Mouse (Mus musculus) stomach, embryonic 14.5 days (tissue): Measurements from ENCODE around the gene Pcbd1. TPM values are rescaled to one million over a fixed set of nuclear protein-coding genes. Genes with fewer than 3 reads are reported as not detected.

Experiments used
- ATAC-seq: fragments of 200-750 bp; cut with Nextera tagmentation; 2 replicates; pipeline ENCODE4 v1.8.0; 2017; ENCODE audit warnings: low read depth, moderate TSS enrichment; ENCODE audit not compliant: insufficient number of reproducible peaks, insufficient read depth, low FRiP score
- H3K27ac ChIP-seq: fragments of 300-500 bp; sonication (generic); 2 replicates; pipeline ENCODE4 v1.5.1; 2014; ENCODE audit warnings: mild to moderate bottlenecking, low read length, moderate library complexity, mixed read lengths
- H3K27me3 ChIP-seq: fragments of 300-500 bp; sonication (generic); 2 replicates; pipeline ENCODE4 v1.6.1; 2014; ENCODE audit warnings: low read length, control low read depth, mixed read lengths; ENCODE audit not compliant: control insufficient read depth, insufficient read depth
- H3K36me3 ChIP-seq: fragments of 300-500 bp; sonication (generic); 2 replicates; pipeline ENCODE4 v1.6.1; 2014; ENCODE audit warnings: mild to moderate bottlenecking, control low read depth, low read length, moderate library complexity, mixed read lengths; ENCODE audit not compliant: control insufficient read depth, insufficient read depth
- H3K4me1 ChIP-seq: fragments of 300-500 bp; sonication (generic); 2 replicates; pipeline ENCODE4 v1.6.1; 2014; ENCODE audit warnings: low read length, control low read depth, mixed read lengths; ENCODE audit not compliant: control insufficient read depth, insufficient read depth
- H3K4me2 ChIP-seq: fragments of 300-500 bp; sonication (generic); replicated peaks from 2 replicates; pipeline ENCODE4 v1.6.1; 2014; ENCODE audit warnings: low read depth, low read length, control low read depth
- H3K4me3 ChIP-seq: fragments of 300-500 bp; sonication (generic); 2 replicates; pipeline ENCODE4 v1.5.1; 2014; ENCODE audit warnings: low read depth, low read length, control low read depth
- H3K9ac ChIP-seq: fragments of 300-500 bp; sonication (generic); replicated peaks from 2 replicates; pipeline ENCODE4 v1.6.1; 2014; ENCODE audit warnings: low read depth, mild to moderate bottlenecking, control low read depth, low read length, moderate library complexity, mixed read lengths
- H3K9me3 ChIP-seq: fragments of 300-500 bp; sonication (generic); 2 replicates; pipeline ENCODE4 v1.6.1; 2016; ENCODE audit warnings: low read depth, low read length, control low read depth; ENCODE audit not compliant: control insufficient read depth
- WGBS: fragments of 180-500 bp; shearing (Covaris S2); extraction: QIAGEN DNeasy Blood & Tissue Kit; methylation state at CpG from one replicate; pipeline ENCODE4 v1.1.7; 2014; 5-methylcytosine and 5-hydroxymethylcytosine counted together
- polyA plus RNA-seq: library from polyadenylated mRNA; unstranded; fragments of >200 nt; fragmentation: Nextera tagmentation; extraction: Ambion mirVana; gene quantifications from 2 replicates; pipeline ENCODE4 v1.2.1, GENCODE M21; 2014

Pcbd1 gene
- polyA plus RNA-seq, 1 experiment from 2014 or later: 105 TPM

- no peak overlapping the region for H3K9ac ChIP-seq
- no peak for ATAC-seq
- H3K27me3 ChIP-seq: no peaks in the 10 kb centered on the region
- H3K36me3 ChIP-seq: peaks cover 13% of the 10 kb centered on the region; the same call in 1 of the 2 replicates
- 86% methylated on average over 3 of the region's 3 CpGs for WGBS
- H3K4me2 ChIP-seq: no peak overlapping the region
- H3K4me1 ChIP-seq: no peaks in the 10 kb centered on the region
- H3K4me3 ChIP-seq: no peak overlapping the region
- no peaks in the 10 kb centered on the region for H3K9me3 ChIP-seq
- no peak overlapping the region for H3K27ac ChIP-seq
These were observed 34.3 kb downstream of the Pcbd1 start for GRCm38 (mm10) chr10:61123276-61123913.

GRCm38 (mm10) chr10:61124462-61124861 lies 35.3 kb downstream of the Pcbd1 start:
- H3K27me3 ChIP-seq: no peaks in the 10 kb centered on the region
- H3K9me3 ChIP-seq: no peaks in the 10 kb centered on the region
- no peaks in the 10 kb centered on the region for H3K4me1 ChIP-seq
- no peak overlapping the region for H3K4me2 ChIP-seq
- no peak overlapping the region for H3K4me3 ChIP-seq
- ATAC-seq: no peak
- no peak overlapping the region for H3K27ac ChIP-seq
- no peak overlapping the region for H3K9ac ChIP-seq
- WGBS: 89% methylated on average over 2 of the region's 2 CpGs
- H3K36me3 ChIP-seq: peaks cover 13% of the 10 kb centered on the region; the same call in 1 of the 2 replicates

DNA sequence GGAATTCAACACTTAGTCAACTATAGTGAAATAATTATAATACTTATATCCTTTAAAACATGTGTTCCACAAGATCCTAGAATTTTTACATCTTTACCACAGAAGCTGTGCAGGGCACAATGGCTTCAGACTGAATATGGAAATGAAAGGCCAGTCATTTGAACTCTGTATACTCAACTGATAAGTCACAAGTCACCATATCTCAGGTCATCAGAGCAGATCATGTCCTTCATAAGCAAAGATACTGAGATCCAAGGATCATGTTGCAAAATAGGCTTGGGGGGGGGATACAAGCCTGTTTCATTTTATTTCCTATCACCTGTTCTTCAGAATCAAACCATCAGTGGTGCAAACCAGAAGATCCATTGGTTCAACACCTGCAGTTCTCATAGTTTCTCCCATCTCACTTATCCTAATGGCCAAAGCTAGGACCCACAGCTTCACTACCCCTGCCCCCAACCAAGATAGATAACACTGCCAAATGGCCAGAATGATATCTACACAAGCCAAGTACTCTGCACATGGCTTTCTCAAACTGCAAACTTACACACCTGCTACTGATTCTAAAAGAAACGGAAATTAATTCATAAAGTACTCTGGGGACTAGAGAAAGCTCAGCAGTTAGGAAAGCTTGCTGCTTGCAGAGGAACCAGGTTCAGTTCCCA lies 39.7 kb downstream of the Pcbd1 start:
- Histone ChIP-seq H3K36me3 (no peaks in the 10 kb centered on the region), H3K27me3 (no peaks in the 10 kb centered on the region), H3K27ac (no peak overlapping the region), H3K4me2 (no peak overlapping the region), H3K9ac (no peak overlapping the region), H3K4me3 (no peak overlapping the region), H3K9me3 (no peaks in the 10 kb centered on the region), H3K4me1 (no peaks in the 10 kb centered on the region)
- ATAC-seq: no peak
- 90% methylated on average over 1 of the region's 1 CpGs for WGBS

DNA sequence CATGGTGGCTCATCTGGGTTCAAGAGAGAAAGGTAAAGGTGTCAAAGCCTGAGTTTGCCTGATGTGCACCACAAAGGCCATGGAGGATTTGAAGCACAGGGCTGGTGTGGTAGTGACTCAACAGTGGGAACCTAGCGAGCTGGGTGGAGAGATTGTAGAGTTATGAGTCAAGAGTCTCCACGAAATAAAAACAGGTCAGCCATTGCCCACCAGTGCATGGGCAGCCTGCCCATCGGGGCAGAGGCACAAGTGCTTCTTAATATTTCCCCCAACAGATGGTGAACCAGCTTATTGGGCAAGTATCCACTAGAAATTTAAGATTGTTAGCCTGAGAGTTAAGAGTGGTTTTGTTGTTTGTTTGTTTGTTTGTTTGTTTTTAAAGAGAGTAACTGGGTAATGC lies 41.8 kb downstream of the Pcbd1 start:
- no peaks in the 10 kb centered on the region for H3K36me3 ChIP-seq
- no peaks in the 10 kb centered on the region for H3K27me3 ChIP-seq
- no peak overlapping the region for H3K4me2 ChIP-seq
- ATAC-seq: no peak
- no peaks in the 10 kb centered on the region for H3K4me1 ChIP-seq
- no peak overlapping the region for H3K27ac ChIP-seq
- H3K9me3 ChIP-seq: no peaks in the 10 kb centered on the region
- H3K4me3 ChIP-seq: no peak overlapping the region
- H3K9ac ChIP-seq: no peak overlapping the region
- WGBS: 79% methylated on average over 3 of the region's 3 CpGs

GRCm38 (mm10) chr10:61134041-61134440 lies 44.9 kb downstream of the Pcbd1 start:
- 85% methylated on average over 4 of the region's 4 CpGs for WGBS
- no peaks in the 10 kb centered on the region for H3K4me1 ChIP-seq
- H3K4me2 ChIP-seq: no peak overlapping the region
- H3K27me3 ChIP-seq: no peaks in the 10 kb centered on the region
- H3K27ac ChIP-seq: no peak overlapping the region
- H3K4me3 ChIP-seq: no peak overlapping the region
- no peaks in the 10 kb centered on the region for H3K9me3 ChIP-seq
- no peak for ATAC-seq
- no peak overlapping the region for H3K9ac ChIP-seq
- no peaks in the 10 kb centered on the region for H3K36me3 ChIP-seq

DNA sequence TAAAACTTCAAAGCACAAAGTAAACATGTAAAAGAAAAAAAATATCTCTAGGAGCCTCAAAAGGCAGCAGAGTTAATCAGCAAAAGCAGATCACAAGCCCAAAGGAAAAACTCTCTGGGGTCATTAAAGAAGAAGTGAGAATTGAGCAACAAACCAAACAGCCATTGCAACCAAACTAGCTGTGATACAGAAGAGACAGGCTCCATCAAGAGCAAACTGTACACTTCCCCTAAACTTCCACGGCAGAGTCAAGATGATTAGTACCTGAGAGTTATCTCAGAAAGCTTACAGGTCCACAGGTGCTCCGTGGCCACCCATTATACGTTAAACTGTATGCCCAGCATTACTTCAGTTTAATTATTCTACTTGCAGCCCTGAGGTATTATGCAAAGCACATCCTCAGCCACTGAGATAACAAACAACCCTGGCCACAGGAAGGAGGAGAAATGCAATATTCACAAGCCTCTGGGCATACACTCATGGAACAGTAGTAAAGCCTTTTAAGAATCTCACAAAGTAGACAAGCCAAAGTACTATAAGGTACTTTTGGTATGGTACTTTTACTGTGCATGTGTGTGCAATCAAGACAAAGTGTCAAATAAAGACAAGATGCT lies 46.2 kb downstream of the Pcbd1 start:
- H3K27me3 ChIP-seq: no peaks in the 10 kb centered on the region
- H3K36me3 ChIP-seq: 0 out of 2 replicates have a peak, but pooled peaks cover 5% of the 10 kb centered on the region
- H3K4me2 ChIP-seq: no peak overlapping the region
- no peak overlapping the region for H3K4me3 ChIP-seq
- WGBS: 60% methylated on average over 3 of the region's 3 CpGs
- H3K9ac ChIP-seq: no peak overlapping the region
- no peak for ATAC-seq
- no peaks in the 10 kb centered on the region for H3K9me3 ChIP-seq
- H3K4me1 ChIP-seq: no peaks in the 10 kb centered on the region
- no peak overlapping the region for H3K27ac ChIP-seq

- no peak overlapping the region for H3K27ac ChIP-seq
- ATAC-seq: no peak
- no peaks in the 10 kb centered on the region for H3K4me1 ChIP-seq
- no peak overlapping the region for H3K4me3 ChIP-seq
- H3K36me3 ChIP-seq: 0 out of 2 replicates have a peak, but pooled peaks cover 5% of the 10 kb centered on the region
- 54% methylated on average over 1 of the region's 1 CpGs for WGBS
- H3K9me3 ChIP-seq: no peaks in the 10 kb centered on the region
- H3K4me2 ChIP-seq: no peak overlapping the region
- no peaks in the 10 kb centered on the region for H3K27me3 ChIP-seq
- no peak overlapping the region for H3K9ac ChIP-seq
These were observed 48.4 kb downstream of the Pcbd1 start for GRCm38 (mm10) chr10:61137567-61137966.

- Histone ChIP-seq H3K9ac (no peak overlapping the region), H3K27me3 (no peaks in the 10 kb centered on the region), H3K4me3 (no peak overlapping the region), H3K4me1 (peaks cover 5% of the 10 kb centered on the region; the same call in 1 of the 2 replicates), H3K4me2 (no peak overlapping the region), H3K9me3 (no peaks in the 10 kb centered on the region), H3K27ac (no peak overlapping the region), H3K36me3 (0 out of 2 replicates have a peak, but pooled peaks cover 5% of the 10 kb centered on the region)
- 89% methylated on average over 2 of the region's 2 CpGs for WGBS
- ATAC-seq: no peak
These were observed 54.2 kb downstream of the Pcbd1 start for GRCm38 (mm10) chr10:61143343-61143742.
